Mouse (Mus musculus) liver, embryonic 13.5 days (tissue): ENCODE measurements around the gene Icam1. TPM values are rescaled to one million over a fixed set of nuclear protein-coding genes. Genes with fewer than 3 reads are reported as not detected.
A peak's percentile ranks its signal among the peaks of the same experiment; 100 is the strongest.

Experiments
- ATAC-seq: fragments of 200-750 bp; cut with Nextera tagmentation; 2 replicates; pipeline ENCODE4 v1.8.0; 2017; ENCODE audit warnings: low read depth, mild to moderate bottlenecking, moderate number of reproducible peaks, moderate library complexity
- DNase-seq: peaks from one replicate; pipeline ENCODE4 v3.0.0; 2022
- H3K27ac ChIP-seq: fragments of 300-500 bp; sonication (generic); 2 replicates; pipeline ENCODE4 v1.5.1; 2015; ENCODE audit warnings: moderate library complexity, mild to moderate bottlenecking, inconsistent platforms
- H3K27me3 ChIP-seq: fragments of 300-500 bp; sonication (generic); 2 replicates; pipeline ENCODE4 v1.6.1; 2015; ENCODE audit warnings: mild to moderate bottlenecking, inconsistent platforms
- H3K36me3 ChIP-seq: fragments of 300-500 bp; sonication (generic); 2 replicates; pipeline ENCODE4 v1.6.1; 2015; ENCODE audit warnings: mild to moderate bottlenecking, inconsistent platforms
- H3K4me1 ChIP-seq: fragments of 300-500 bp; sonication (generic); replicated peaks from 2 replicates; pipeline ENCODE4 v1.6.1; 2015; ENCODE audit warnings: inconsistent platforms
- H3K4me2 ChIP-seq: fragments of 300-500 bp; sonication (generic); 2 replicates; pipeline ENCODE4 v1.6.1; 2015; ENCODE audit warnings: inconsistent platforms, mild to moderate bottlenecking, moderate library complexity
- H3K4me3 ChIP-seq: fragments of 300-500 bp; sonication (generic); replicated peaks from 2 replicates; pipeline ENCODE4 v1.5.1; 2015; ENCODE audit warnings: mild to moderate bottlenecking, inconsistent platforms
- H3K9ac ChIP-seq: fragments of 300-500 bp; sonication (generic); 2 replicates; pipeline ENCODE4 v1.6.1; 2015; ENCODE audit warnings: mild to moderate bottlenecking, inconsistent platforms
- H3K9me3 ChIP-seq: fragments of 300-500 bp; sonication (generic); replicated peaks from 2 replicates; pipeline ENCODE4 v1.6.1; 2016; ENCODE audit warnings: inconsistent platforms
- WGBS: fragments of 180-500 bp; shearing (Covaris S2); methylation state at CpG from one replicate; pipeline ENCODE4 v1.1.7; 2015; ENCODE audit not compliant: insufficient replicate concordance; 5-methylcytosine and 5-hydroxymethylcytosine counted together
- polyA plus RNA-seq: library from polyadenylated mRNA; unstranded; fragments of >200 nt; fragmentation: Nextera tagmentation; extraction: Ambion mirVana; gene quantifications from 2 replicates; pipeline ENCODE4 v1.2.1, GENCODE M21; 2015

The Icam1 gene
- polyA plus RNA-seq, 1 experiment from 2014 or later: 9.6 TPM

- H3K27ac ChIP-seq: no peak overlapping the region
- peaks cover 14% of the 10 kb centered on the region; the same call in 1 of the 2 replicates for H3K36me3 ChIP-seq
- H3K4me1 ChIP-seq: peaks cover 22% of the 10 kb centered on the region
- H3K4me2 ChIP-seq: no peak overlapping the region
- H3K9ac ChIP-seq: no peak overlapping the region
- ATAC-seq (no peak), DNase-seq (no peak)
- no peak overlapping the region for H3K4me3 ChIP-seq
- peaks cover 9% of the 10 kb centered on the region; the same call in 1 of the 2 replicates for H3K27me3 ChIP-seq
- no peaks in the 10 kb centered on the region for H3K9me3 ChIP-seq
- 55% methylated on average over 1 of the region's 1 CpGs for WGBS
Observed at GRCm38 (mm10) chr9:21022726-21023125, 6.9 kb downstream of the Icam1 start.

GRCm38 (mm10) chr9:21025258-21025810 is 9.5 kb downstream of the Icam1 start:
- H3K36me3 ChIP-seq: peaks cover 18% of the 10 kb centered on the region; the same call in 1 of the 2 replicates
- H3K9me3 ChIP-seq: no peaks in the 10 kb centered on the region
- peak overlapping the region; percentile 40; the same call in 1 of the 2 replicates for H3K27ac ChIP-seq
- peaks cover 40% of the 10 kb centered on the region for H3K4me1 ChIP-seq
- no peaks in the 10 kb centered on the region for H3K27me3 ChIP-seq
- ATAC-seq (no peak), DNase-seq (no peak)
- WGBS: 81% methylated on average over 19 of the region's 19 CpGs
- no peak overlapping the region for H3K4me3 ChIP-seq
- no peak overlapping the region for H3K9ac ChIP-seq
- no peak overlapping the region for H3K4me2 ChIP-seq

GRCm38 (mm10) chr9:21026849-21027248 is 11.1 kb downstream of the Icam1 start:
- Histone ChIP-seq H3K4me2 (no peak overlapping the region), H3K9ac (0 out of 2 replicates have a peak overlapping the region, but pooled peaks have one; percentile 39), H3K27me3 (peaks cover 3% of the 10 kb centered on the region), H3K4me3 (no peak overlapping the region), H3K36me3 (peaks cover 18% of the 10 kb centered on the region; the same call in 1 of the 2 replicates), H3K27ac (peak overlapping the region; percentile 98), H3K9me3 (no peaks in the 10 kb centered on the region), H3K4me1 (peaks cover 51% of the 10 kb centered on the region)
- ATAC-seq (no peak), DNase-seq (no peak)
- WGBS: 84% methylated on average over 12 of the region's 12 CpGs

DNA sequence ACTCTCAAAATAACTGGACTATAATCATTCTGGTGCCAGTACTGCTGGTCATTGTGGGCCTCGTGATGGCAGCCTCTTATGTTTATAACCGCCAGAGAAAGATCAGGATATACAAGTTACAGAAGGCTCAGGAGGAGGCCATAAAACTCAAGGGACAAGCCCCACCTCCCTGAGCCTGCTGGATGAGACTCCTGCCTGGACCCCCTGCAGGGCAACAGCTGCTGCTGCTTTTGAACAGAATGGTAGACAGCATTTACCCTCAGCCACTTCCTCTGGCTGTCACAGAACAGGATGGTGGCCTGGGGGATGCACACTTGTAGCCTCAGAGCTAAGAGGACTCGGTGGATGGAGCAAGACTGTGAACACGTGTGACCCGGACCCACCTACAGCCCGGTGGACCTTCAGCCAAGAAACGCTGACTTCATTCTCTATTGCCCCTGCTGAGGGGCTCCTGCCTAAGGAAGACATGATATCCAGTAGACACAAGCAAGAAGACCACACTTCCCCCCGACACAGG is 12.0 kb downstream of the Icam1 start:
- DNase-seq (no peak), ATAC-seq (no peak)
- Histone ChIP-seq H3K4me2 (no peak overlapping the region), H3K4me1 (peaks cover 60% of the 10 kb centered on the region), H3K36me3 (peaks cover 18% of the 10 kb centered on the region; the same call in 1 of the 2 replicates), H3K27ac (peak overlapping the region; percentile 98), H3K27me3 (peaks cover 13% of the 10 kb centered on the region), H3K4me3 (no peak overlapping the region), H3K9me3 (no peaks in the 10 kb centered on the region), H3K9ac (peak overlapping the region; percentile 39)
- 71% methylated on average over 8 of the region's 8 CpGs for WGBS

GRCm38 (mm10) chr9:21028560-21029110 is 12.8 kb downstream of the Icam1 start:
- H3K9me3 ChIP-seq: no peaks in the 10 kb centered on the region
- DNase-seq (no peak), ATAC-seq (no peak)
- H3K27ac ChIP-seq: peak overlapping the region; percentile 98
- peaks cover 18% of the 10 kb centered on the region; the same call in 1 of the 2 replicates for H3K36me3 ChIP-seq
- peak overlapping the region; percentile 99 for H3K4me2 ChIP-seq
- 47% methylated on average over 6 of the region's 6 CpGs for WGBS
- peaks cover 68% of the 10 kb centered on the region for H3K4me1 ChIP-seq
- peaks cover 21% of the 10 kb centered on the region for H3K27me3 ChIP-seq
- H3K9ac ChIP-seq: peak overlapping the region; percentile 94
- H3K4me3 ChIP-seq: peak overlapping the region; percentile 75

DNA sequence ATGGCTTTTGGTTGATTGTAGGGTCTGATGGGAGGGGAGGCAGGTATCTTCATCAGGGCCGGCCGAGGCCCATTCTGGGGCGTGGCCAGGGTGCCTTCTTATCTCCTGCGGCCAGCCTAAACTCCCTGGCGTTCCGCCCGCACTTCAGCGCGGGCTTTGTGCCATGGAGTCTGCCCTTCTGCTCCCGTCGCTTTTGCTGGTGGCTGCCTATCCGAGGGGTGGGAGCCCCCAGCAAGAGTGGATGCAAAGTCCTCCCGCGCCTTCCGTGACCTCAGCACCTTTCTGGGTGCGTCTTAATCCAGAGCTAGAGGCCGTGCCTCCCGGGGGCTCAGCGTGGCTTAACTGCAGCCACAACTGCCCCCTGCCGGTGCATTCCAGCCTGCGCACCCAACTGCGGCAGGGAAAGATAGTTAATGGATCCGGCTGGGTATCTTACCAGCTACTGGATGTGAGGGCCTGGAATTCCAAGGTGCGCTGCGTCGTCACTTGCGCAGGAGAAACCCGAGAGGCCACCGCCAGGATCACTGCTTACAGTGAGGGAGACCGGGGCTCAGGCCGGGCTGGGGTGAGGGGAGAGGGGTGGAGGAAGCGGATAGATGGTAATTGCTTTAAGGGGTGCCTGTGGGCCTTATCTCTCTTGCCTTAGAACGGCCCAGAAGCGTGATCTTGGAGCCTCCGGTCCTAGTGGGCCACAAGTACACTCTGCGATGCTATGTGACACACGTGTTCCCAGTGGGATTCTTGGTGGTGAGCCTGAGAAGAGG is 13.7 kb downstream of the Icam1 start, which contains the start of gene Icam4:
TSS of gene Icam4 (plus strand) at position 83 of the 764 bp plus-strand sequence.
- ATAC-seq (peak; percentile 82), DNase-seq (peak; percentile 85)
- peak within 1 kb of the TSS; percentile 99 for H3K4me2 ChIP-seq
- H3K4me1 ChIP-seq: peaks cover 74% of the 10 kb centered on the region
- WGBS: under 1% methylated on average over 37 of the region's 37 CpGs
- peak within 1 kb of the TSS; percentile 94 for H3K9ac ChIP-seq
- peaks cover 30% of the 10 kb centered on the region for H3K27me3 ChIP-seq
- peak within 1 kb of the TSS; percentile 98 for H3K27ac ChIP-seq
- no peaks in the 10 kb centered on the region for H3K9me3 ChIP-seq
- peak within 1 kb of the TSS; percentile 75 for H3K4me3 ChIP-seq
- H3K36me3 ChIP-seq: peaks cover 18% of the 10 kb centered on the region; the same call in 1 of the 2 replicates

DNA sequence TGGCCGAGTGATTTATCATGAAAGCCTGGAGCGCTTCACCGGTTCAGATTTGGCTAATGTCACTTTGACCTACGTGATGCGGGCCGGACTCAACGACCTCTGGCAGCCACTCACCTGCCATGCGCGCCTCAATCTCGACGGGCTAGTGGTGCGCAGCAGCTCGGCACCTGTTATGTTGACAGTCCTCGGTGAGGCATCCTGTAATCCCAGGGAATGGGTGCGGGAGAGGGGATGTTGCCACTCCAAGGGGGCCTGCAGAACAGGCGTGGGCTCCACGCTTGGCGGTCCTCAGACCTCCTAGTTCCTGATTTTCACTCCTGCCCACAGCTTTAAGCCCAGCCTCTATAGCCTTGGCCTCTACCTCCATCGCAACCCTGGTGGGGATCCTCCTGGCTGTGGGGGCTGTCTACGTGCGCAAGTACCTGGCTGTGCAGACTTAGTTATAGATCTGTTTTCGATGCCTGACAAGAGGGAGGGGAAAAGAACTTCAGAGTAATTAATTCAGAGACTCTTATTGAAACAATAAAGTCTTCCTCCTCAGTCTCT is 14.3 kb downstream of the Icam1 start:
- peak overlapping the region; percentile 99 for H3K4me2 ChIP-seq
- 11% methylated on average over 22 of the region's 22 CpGs for WGBS

GRCm38 (mm10) chr9:21030781-21031250 is 15.0 kb downstream of the Icam1 start:
- Histone ChIP-seq H3K9me3 (no peaks in the 10 kb centered on the region), H3K27ac (peak overlapping the region; percentile 98), H3K4me1 (peaks cover 84% of the 10 kb centered on the region), H3K4me2 (peak overlapping the region; percentile 99), H3K27me3 (peaks cover 43% of the 10 kb centered on the region), H3K36me3 (peaks cover 14% of the 10 kb centered on the region; the same call in 1 of the 2 replicates), H3K4me3 (peak overlapping the region; percentile 75), H3K9ac (peak overlapping the region; percentile 94)
- peak; percentile 68 for ATAC-seq
- WGBS: 1% methylated on average over 13 of the region's 13 CpGs
- DNase-seq: peak; percentile 86

More for the DNA sequence above, 14.3 kb downstream of the Icam1 start:
- DNase-seq (no peak), ATAC-seq (no peak; the same call in 1 of the 2 replicates)
- Histone ChIP-seq H3K27me3 (peaks cover 36% of the 10 kb centered on the region), H3K9ac (peak overlapping the region; percentile 94), H3K4me3 (peak overlapping the region; percentile 75), H3K4me1 (peaks cover 80% of the 10 kb centered on the region), H3K9me3 (no peaks in the 10 kb centered on the region), H3K36me3 (peaks cover 18% of the 10 kb centered on the region; the same call in 1 of the 2 replicates), H3K27ac (peak overlapping the region; percentile 98)

GRCm38 (mm10) chr9:21031251-21031895 is 15.6 kb downstream of the Icam1 start:
- ATAC-seq: no peak
- Histone ChIP-seq H3K4me2 (peak overlapping the region; percentile 99), H3K4me1 (peaks cover 86% of the 10 kb centered on the region), H3K4me3 (peak overlapping the region; percentile 75), H3K9me3 (no peaks in the 10 kb centered on the region), H3K27ac (peak overlapping the region; percentile 94), H3K36me3 (peaks cover 11% of the 10 kb centered on the region; the same call in 1 of the 2 replicates), H3K27me3 (peaks cover 48% of the 10 kb centered on the region), H3K9ac (peak overlapping the region; percentile 75)
- DNase-seq: peak; percentile 60
- WGBS: under 1% methylated on average over 36 of the region's 36 CpGs

GRCm38 (mm10) chr9:21031896-21032351 is 16.1 kb downstream of the Icam1 start, which contains the start of gene Icam5:
Gene Icam5, plus strand, starts transcription at chr9:21032073.
- H3K9ac ChIP-seq: peak within 1 kb of the TSS; percentile 75
- H3K4me1 ChIP-seq: peaks cover 86% of the 10 kb centered on the region
- ATAC-seq (no peak), DNase-seq (no peak)
- peaks cover 54% of the 10 kb centered on the region for H3K27me3 ChIP-seq
- H3K27ac ChIP-seq: peak within 1 kb of the TSS; percentile 94
- under 1% methylated on average over 35 of the region's 35 CpGs for WGBS
- peak within 1 kb of the TSS; percentile 99 for H3K4me2 ChIP-seq
- H3K36me3 ChIP-seq: peaks cover 11% of the 10 kb centered on the region; the same call in 1 of the 2 replicates
- H3K9me3 ChIP-seq: no peaks in the 10 kb centered on the region
- H3K4me3 ChIP-seq: peak within 1 kb of the TSS; percentile 75
